Mouse (Mus musculus): ENCODE measurements around the gene Gar1. TPM values are rescaled to one million over a fixed set of nuclear protein-coding genes. Genes with fewer than 3 reads are reported as not detected.

The Gar1 gene
- polyA plus RNA-seq, 1 experiment from 2014 or later = 62.5 TPM

- no peaks in the 10 kb centered on the region for H3K27me3 ChIP-seq (ENCODE audit: insufficient read depth, low read length)
- no peak overlapping the region for H3K4me2 ChIP-seq (ENCODE audit: low read length)
- peak; percentile 84 for TF ChIP-seq CTCF (IDR thresholded peaks at IDR 0.05; ENCODE audit: low read depth)
- no peak overlapping the region for H3K4me3 ChIP-seq (replicated peaks; ENCODE audit: low read depth, low read length)
- DNase-seq (ENCODE audit: low spot score) = peak; percentile 86
- H3K4me1 ChIP-seq (replicated peaks; ENCODE audit: insufficient read depth, low read length) = no peaks in the 10 kb centered on the region
- no peak overlapping the region for H3K27ac ChIP-seq
- H3K9ac ChIP-seq (ENCODE audit: low read depth, low read length) = no peak overlapping the region
- H3K36me3 ChIP-seq (ENCODE audit: insufficient read depth, low read length) = peaks cover 16% of the 10 kb centered on the region; the same call in 1 of the 2 replicates
- 0 out of 2 replicates have a peak, but pooled peaks have one; percentile 50 for ATAC-seq (replicated peaks; ENCODE audit: low FRiP score, low read depth)
- WGBS = 57% methylated on average over 5 of the region's 5 CpGs
- H3K9me3 ChIP-seq (replicated peaks; ENCODE audit: low read length) = no peaks in the 10 kb centered on the region
Measured at GRCm38 (mm10) chr3:129823293-129823692, 7.9 kb downstream of the Gar1 start.

- no peak for DNase-seq (ENCODE audit: low spot score)
- WGBS = 93% methylated on average over 11 of the region's 11 CpGs
- H3K4me3 ChIP-seq (replicated peaks; ENCODE audit: low read depth, low read length) = no peak within 1 kb of the TSS
- TF ChIP-seq CTCF (IDR thresholded peaks at IDR 0.05; ENCODE audit: low read depth) = no peak
- H3K36me3 ChIP-seq (ENCODE audit: insufficient read depth, low read length) = peaks cover 16% of the 10 kb centered on the region; the same call in 1 of the 2 replicates
- ATAC-seq (replicated peaks; ENCODE audit: low FRiP score, low read depth) = no peak
- H3K9me3 ChIP-seq (replicated peaks; ENCODE audit: low read length) = no peaks in the 10 kb centered on the region
- H3K9ac ChIP-seq (ENCODE audit: low read depth, low read length) = no peak within 1 kb of the TSS
- H3K4me1 ChIP-seq (replicated peaks; ENCODE audit: insufficient read depth, low read length) = no peaks in the 10 kb centered on the region
- no peak within 1 kb of the TSS for H3K27ac ChIP-seq
- no peaks in the 10 kb centered on the region for H3K27me3 ChIP-seq (ENCODE audit: insufficient read depth, low read length)
- H3K4me2 ChIP-seq (ENCODE audit: low read length) = no peak within 1 kb of the TSS
Measured at GRCm38 (mm10) chr3:129822206-129822775, 8.9 kb downstream of the Gar1 start, which contains the start of gene Rrh. TSS of gene Rrh (minus strand) at chr3:129822587.

GRCm38 (mm10) chr3:129821736-129822135, 9.5 kb downstream of the Gar1 start:
- DNase-seq (ENCODE audit: low spot score) (no peak), ATAC-seq (replicated peaks; ENCODE audit: low FRiP score, low read depth) (no peak)
- H3K27me3 ChIP-seq (ENCODE audit: insufficient read depth, low read length) = no peaks in the 10 kb centered on the region
- no peak overlapping the region for H3K4me2 ChIP-seq (ENCODE audit: low read length)
- WGBS = 68% methylated on average over 8 of the region's 8 CpGs
- no peak for TF ChIP-seq CTCF (IDR thresholded peaks at IDR 0.05; ENCODE audit: low read depth)
- H3K4me3 ChIP-seq (replicated peaks; ENCODE audit: low read depth, low read length) = no peak overlapping the region
- no peaks in the 10 kb centered on the region for H3K4me1 ChIP-seq (replicated peaks; ENCODE audit: insufficient read depth, low read length)
- H3K9ac ChIP-seq (ENCODE audit: low read depth, low read length) = no peak overlapping the region
- no peak overlapping the region for H3K27ac ChIP-seq
- H3K9me3 ChIP-seq (replicated peaks; ENCODE audit: low read length) = no peaks in the 10 kb centered on the region
- peaks cover 16% of the 10 kb centered on the region; the same call in 1 of the 2 replicates for H3K36me3 ChIP-seq (ENCODE audit: insufficient read depth, low read length)

- no peak for TF ChIP-seq CTCF (IDR thresholded peaks at IDR 0.05; ENCODE audit: low read depth)
- WGBS = 63% methylated on average over 9 of the region's 9 CpGs
- Histone ChIP-seq H3K27me3 (ENCODE audit: insufficient read depth, low read length) (no peaks in the 10 kb centered on the region), H3K27ac (no peak overlapping the region), H3K36me3 (ENCODE audit: insufficient read depth, low read length) (peaks cover 16% of the 10 kb centered on the region; the same call in 1 of the 2 replicates), H3K9ac (ENCODE audit: low read depth, low read length) (no peak overlapping the region), H3K9me3 (replicated peaks; ENCODE audit: low read length) (no peaks in the 10 kb centered on the region), H3K4me1 (replicated peaks; ENCODE audit: insufficient read depth, low read length) (no peaks in the 10 kb centered on the region), H3K4me2 (ENCODE audit: low read length) (no peak overlapping the region), H3K4me3 (replicated peaks; ENCODE audit: low read depth, low read length) (no peak overlapping the region)
- DNase-seq (ENCODE audit: low spot score) = no peak
- ATAC-seq (replicated peaks; ENCODE audit: low FRiP score, low read depth) = no peak
Measured at GRCm38 (mm10) chr3:129820847-129821246, 10.3 kb downstream of the Gar1 start.

GRCm38 (mm10) chr3:129803765-129804164, 27.4 kb downstream of the Gar1 start, which contains the start of gene Lrit3:
TSS of gene Lrit3 (minus strand) at chr3:129804030.
- no peak within 1 kb of the TSS for H3K4me3 ChIP-seq (replicated peaks; ENCODE audit: low read depth, low read length)
- DNase-seq (ENCODE audit: low spot score) (no peak), ATAC-seq (replicated peaks; ENCODE audit: low FRiP score, low read depth) (no peak)
- 72% methylated on average over 10 of the region's 10 CpGs for WGBS
- H3K27me3 ChIP-seq (ENCODE audit: insufficient read depth, low read length) = no peaks in the 10 kb centered on the region
- H3K27ac ChIP-seq = no peak within 1 kb of the TSS
- no peak for TF ChIP-seq CTCF (IDR thresholded peaks at IDR 0.05; ENCODE audit: low read depth)
- H3K36me3 ChIP-seq (ENCODE audit: insufficient read depth, low read length) = no peaks in the 10 kb centered on the region
- no peaks in the 10 kb centered on the region for H3K4me1 ChIP-seq (replicated peaks; ENCODE audit: insufficient read depth, low read length)
- H3K4me2 ChIP-seq (ENCODE audit: low read length) = no peak within 1 kb of the TSS
- H3K9ac ChIP-seq (ENCODE audit: low read depth, low read length) = no peak within 1 kb of the TSS
- no peaks in the 10 kb centered on the region for H3K9me3 ChIP-seq (replicated peaks; ENCODE audit: low read length)

- H3K4me2 ChIP-seq (ENCODE audit: low read length) = no peak overlapping the region
- H3K4me1 ChIP-seq (replicated peaks; ENCODE audit: insufficient read depth, low read length) = no peaks in the 10 kb centered on the region
- H3K27me3 ChIP-seq (ENCODE audit: insufficient read depth, low read length) = no peaks in the 10 kb centered on the region
- no peak overlapping the region for H3K27ac ChIP-seq
- no peak for TF ChIP-seq CTCF (IDR thresholded peaks at IDR 0.05; ENCODE audit: low read depth)
- no peaks in the 10 kb centered on the region for H3K9me3 ChIP-seq (replicated peaks; ENCODE audit: low read length)
- H3K4me3 ChIP-seq (replicated peaks; ENCODE audit: low read depth, low read length) = no peak overlapping the region
- no peak overlapping the region for H3K9ac ChIP-seq (ENCODE audit: low read depth, low read length)
- no peaks in the 10 kb centered on the region for H3K36me3 ChIP-seq (ENCODE audit: insufficient read depth, low read length)
- WGBS = 67% methylated on average over 2 of the region's 2 CpGs
- ATAC-seq (replicated peaks; ENCODE audit: low FRiP score, low read depth) = no peak
- DNase-seq (ENCODE audit: low spot score) = no peak
Measured at GRCm38 (mm10) chr3:129799011-129799410, 32.2 kb downstream of the Gar1 start.

All from kidney, postnatal 0 days (tissue).